Mouse (Mus musculus) adrenal gland, postnatal 14 days (tissue): Measurements from ENCODE around the gene D5Ertd577e. TPM values are rescaled to one million over a fixed set of nuclear protein-coding genes. Genes with fewer than 3 reads are reported as not detected.
"Not testable (repeated sequence)": the region's sequence is repeated elsewhere in the genome, so short reads cannot be mapped to it uniquely, and the experiment has no call there.

Experiments
- DNase-seq: peaks from one replicate; pipeline ENCODE4 v3.0.0; 2021; ENCODE audit warnings: mixed read lengths
- long read RNA-seq, 2 experiments: library from polyadenylated mRNA; stranded (forward); transcript quantifications; one replicate each; pipeline ENCODE4 v2.0.0; 2021
- total RNA-seq: library from RNA; stranded (reverse); gene quantifications from 2 replicates; pipeline ENCODE4 v1.2.3, GENCODE M21; 2021

Gene D5Ertd577e
- not detected in 2 replicates for total RNA-seq
- long read RNA-seq, experiment 1 = 0 reads
- long read RNA-seq, experiment 2 = 0 reads

GRCm38 (mm10) chr5:95456506-95456905 lies at the start of gene D5Ertd577e:
Gene D5Ertd577e (plus strand): TSS chr5:95456806.
- not testable (repeated sequence) for DNase-seq

GRCm38 (mm10) chr5:95510458-95510857 lies 53.9 kb downstream of the D5Ertd577e start, which contains the start of gene Gm3286:
Gene Gm3286 (plus strand): TSS chr5:95510758.
- not testable (repeated sequence) for DNase-seq

Other genes with a start within 250 kb of the D5Ertd577e start
- not detected in 2 replicates for gene Gm10424, start 184.0 kb upstream of the D5Ertd577e start, total RNA-seq
- gene Gm3259, start 150.9 kb upstream of the D5Ertd577e start, total RNA-seq = not detected in 2 replicates
- not detected in 2 replicates for gene Gm3286, start 54.0 kb downstream of the D5Ertd577e start, total RNA-seq
- gene Gm7971, start 138.1 kb downstream of the D5Ertd577e start, total RNA-seq = not detected in 2 replicates